Mouse (Mus musculus) MEL (cell line): Measurements from ENCODE around the gene Sh3rf3. TPM values are rescaled to one million over a fixed set of nuclear protein-coding genes. Genes with fewer than 3 reads are reported as not detected.
"Not testable (repeated sequence)": the region's sequence is repeated elsewhere in the genome, so short reads cannot be mapped to it uniquely, and the experiment has no call there.

ENCODE experiments used
- DNase-seq: peaks from one replicate; pipeline ENCODE4 v3.0.0; 2011; ENCODE audit warnings: low read depth, low spot score
- H3K27ac ChIP-seq: 2 replicates; pipeline ENCODE4 v1.5.1; 2012; ENCODE audit warnings: low read depth, mild to moderate bottlenecking, control low read depth, low read length, moderate library complexity; ENCODE audit not compliant: control insufficient read depth
- H3K27me3 ChIP-seq, 2 experiments: fragments of 150-350 bp in 1 of 2; sonication (generic) in 1 of 2; 2 replicates each; pipeline ENCODE4 v1.6.1; 2012; ENCODE audit warnings: low read length in 2 of 2, mild to moderate bottlenecking in 2 of 2, improper control_type of control experiment in 1 of 2, moderate library complexity in 1 of 2; ENCODE audit not compliant: insufficient read depth in 2 of 2, control insufficient read depth in 1 of 2
- H3K36me3 ChIP-seq, 2 experiments: 2 replicates each; pipeline ENCODE4 v1.6.1; 2012 to 2014; ENCODE audit warnings: low read length in 2 of 2, improper control_type of control experiment in 1 of 2, inconsistent platforms in 1 of 2, mild to moderate bottlenecking in 1 of 2; ENCODE audit not compliant: insufficient read depth in 2 of 2, control insufficient read depth in 1 of 2
- H3K4me1 ChIP-seq, 2 experiments: fragments of 150-350 bp in 1 of 2; sonication (generic) in 1 of 2; 2 replicates each; pipeline ENCODE4 v1.6.1; 2012; ENCODE audit warnings: low read length in 2 of 2, improper control_type of control experiment in 1 of 2, mild to moderate bottlenecking in 1 of 2; ENCODE audit not compliant: insufficient read depth in 2 of 2, control insufficient read depth in 1 of 2
- H3K4me3 ChIP-seq, 2 experiments: fragments of 150-350 bp in 1 of 2; sonication (generic) in 1 of 2; 2 replicates each; pipeline ENCODE4 v1.5.1; 2012; ENCODE audit warnings: low read depth in 2 of 2, low read length in 2 of 2, mild to moderate bottlenecking in 2 of 2, moderate library complexity in 2 of 2, control low read depth in 1 of 2, improper control_type of control experiment in 1 of 2; ENCODE audit not compliant: control insufficient read depth in 1 of 2, insufficient read depth in 1 of 2
- H3K79me2 ChIP-seq: 2 replicates; pipeline ENCODE4 v1.6.1; 2012; ENCODE audit warnings: mild to moderate bottlenecking, low read length, moderate library complexity; ENCODE audit not compliant: control insufficient read depth, poor library complexity, insufficient read depth
- H3K9ac ChIP-seq: 2 replicates; pipeline ENCODE4 v1.6.1; 2012; ENCODE audit warnings: low read depth, mild to moderate bottlenecking, control low read depth, low read length, moderate library complexity; ENCODE audit not compliant: control insufficient read depth, poor library complexity, severe bottlenecking
- H3K9me3 ChIP-seq: fragments of 150-350 bp; sonication (generic); replicated peaks from 2 replicates; pipeline ENCODE4 v1.6.1; 2012; ENCODE audit warnings: mild to moderate bottlenecking, low read length, improper control_type of control experiment, moderate library complexity; ENCODE audit not compliant: insufficient read depth
- BHLHE40 ChIP-seq: IDR thresholded peaks from 2 replicates; pipeline ENCODE4 v1.6.1; 2012; ENCODE audit warnings: low read depth, mild to moderate bottlenecking, inconsistent platforms, low read length, improper control_type of control experiment, borderline replicate concordance
- CHD1 ChIP-seq: IDR thresholded peaks from 2 replicates; pipeline ENCODE4 v1.6.1; 2012; ENCODE audit warnings: low read depth, mild to moderate bottlenecking, inconsistent platforms, low read length, improper control_type of control experiment
- CHD2 ChIP-seq: IDR thresholded peaks from 2 replicates; pipeline ENCODE4 v1.6.1; 2011; ENCODE audit warnings: low read length, improper control_type of control experiment
- EP300 ChIP-seq, 2 experiments: IDR thresholded peaks; 2 replicates each; pipeline ENCODE4 v1.6.1; 2011; ENCODE audit warnings: improper control_type of control experiment in 2 of 2, low read length in 2 of 2, low read depth in 1 of 2, mild to moderate bottlenecking in 1 of 2
- ETS1 ChIP-seq: IDR thresholded peaks from 2 replicates; pipeline ENCODE4 v1.6.1; 2012; ENCODE audit warnings: low read depth, mild to moderate bottlenecking, inconsistent platforms, low read length, improper control_type of control experiment, moderate library complexity
- JUND ChIP-seq: IDR thresholded peaks from 2 replicates; pipeline ENCODE4 v1.6.1; 2011; ENCODE audit warnings: low read depth, mild to moderate bottlenecking, improper control_type of control experiment, low read length
- POLR2A ChIP-seq, 2 experiments: IDR thresholded peaks; 2 replicates each; pipeline ENCODE4 v1.6.1; 2011 to 2012; ENCODE audit warnings: low read length in 2 of 2, mild to moderate bottlenecking in 2 of 2, control low read depth in 1 of 2, improper control_type of control experiment in 1 of 2, low read depth in 1 of 2, moderate library complexity in 1 of 2; ENCODE audit not compliant: control insufficient read depth in 1 of 2, insufficient read depth in 1 of 2, poor library complexity in 1 of 2
- POLR2AphosphoS5 ChIP-seq: IDR thresholded peaks from 2 replicates; pipeline ENCODE4 v1.6.1; 2012; ENCODE audit warnings: low read depth, borderline replicate concordance, mild to moderate bottlenecking, inconsistent platforms, low read length, moderate library complexity, mixed read lengths
- RCOR1 ChIP-seq: IDR thresholded peaks from 2 replicates; pipeline ENCODE4 v1.6.1; 2012; ENCODE audit warnings: low read depth, mild to moderate bottlenecking, inconsistent platforms, low read length, improper control_type of control experiment
- SMC3 ChIP-seq: IDR thresholded peaks from 2 replicates; pipeline ENCODE4 v1.6.1; 2011; ENCODE audit warnings: low read depth, low read length, improper control_type of control experiment
- TCF12 ChIP-seq: IDR thresholded peaks from 2 replicates; pipeline ENCODE4 v1.6.1; 2014; ENCODE audit warnings: low read depth, mild to moderate bottlenecking, inconsistent platforms, low read length, improper control_type of control experiment, moderate library complexity
- UBTF ChIP-seq: IDR thresholded peaks from 2 replicates; pipeline ENCODE4 v1.6.1; 2012; ENCODE audit warnings: low read depth, mild to moderate bottlenecking, inconsistent platforms, low read length, improper control_type of control experiment, moderate library complexity, borderline replicate concordance; ENCODE audit not compliant: insufficient read depth
- USF1 ChIP-seq: IDR thresholded peaks from 2 replicates; pipeline ENCODE4 v1.6.1; 2014; ENCODE audit warnings: low read depth, mild to moderate bottlenecking, inconsistent platforms, low read length, improper control_type of control experiment, moderate library complexity
- ZMIZ1 ChIP-seq: IDR thresholded peaks from 2 replicates; pipeline ENCODE4 v1.6.1; 2012; ENCODE audit warnings: low read depth, mild to moderate bottlenecking, inconsistent platforms, low read length, improper control_type of control experiment, moderate library complexity
- ZNF384 ChIP-seq: IDR thresholded peaks from 2 replicates; pipeline ENCODE4 v1.6.1; 2012; ENCODE audit warnings: low read depth, mild to moderate bottlenecking, inconsistent platforms, low read length, improper control_type of control experiment
- polyA plus RNA-seq, 2 experiments: library from polyadenylated mRNA; stranded (reverse) in 1 of 2; unstranded in 1 of 2; fragments of >175 nt in 1 of 2; fragments of >200 nt in 1 of 2; gene quantifications; 2 replicates each; pipeline versions ENCODE4 v1.2.1 to v1.2.4; 2012; ENCODE audit warnings: low replicate concordance in 2 of 2, low read depth in 1 of 2; ENCODE audit not compliant: insufficient read length in 2 of 2, insufficient read depth in 1 of 2, missing spikeins in 1 of 2
- total RNA-seq: library from RNA; depleted of rRNA; stranded (reverse); fragments of 300-350 nt; gene quantifications from 2 replicates; pipeline ENCODE4 v1.2.3, GENCODE M21; 2012

Sh3rf3 gene
- total and polyA plus RNA-seq, 3 experiments, result not detected

GRCm38 (mm10) chr10:59091556-59091955 is 278.4 kb downstream of the Sh3rf3 start:
- DNase-seq, result no peak
- Histone ChIP-seq H3K9ac (no peak overlapping the region), H3K27ac (no peak overlapping the region), H3K36me3 (no peaks in the 10 kb centered on the region), H3K9me3 (no peaks in the 10 kb centered on the region), H3K4me3 (no peak overlapping the region), H3K79me2 (no peaks in the 10 kb centered on the region), H3K27me3 (no peaks in the 10 kb centered on the region), H3K4me1 (no peaks in the 10 kb centered on the region)
- TF ChIP-seq EP300 (IDR thresholded peaks at IDR 0.05; ENCODE audit: low read depth in 1 of 2, low read length in 2 of 2) (no peak), USF1 (no peak), ZNF384 (no peak), POLR2AphosphoS5 (no peak), BHLHE40 (no peak), CHD1 (no peak), SMC3 (no peak), ETS1 (no peak), UBTF (no peak), POLR2A (IDR thresholded peaks at IDR 0.05; ENCODE audit: control insufficient read depth in 1 of 2, insufficient read depth in 1 of 2, low read depth in 1 of 2, low read length in 2 of 2, poor library complexity in 1 of 2) (no peak), JUND (no peak), TCF12 (no peak), RCOR1 (no peak), ZMIZ1 (no peak)

GRCm38 (mm10) chr10:59091988-59092387 is 278.8 kb downstream of the Sh3rf3 start:
- no peaks in the 10 kb centered on the region for H3K79me2 ChIP-seq
- no peak overlapping the region for H3K4me3 ChIP-seq
- H3K9me3 ChIP-seq, result no peaks in the 10 kb centered on the region
- no peaks in the 10 kb centered on the region for H3K27me3 ChIP-seq
- no peaks in the 10 kb centered on the region for H3K36me3 ChIP-seq
- H3K4me1 ChIP-seq, result no peaks in the 10 kb centered on the region
- no peak overlapping the region for H3K9ac ChIP-seq
- DNase-seq, result no peak
- no peak for TF ChIP-seq SMC3
- no peak for TF ChIP-seq CHD1
- TF ChIP-seq CHD2, result no peak
- TF ChIP-seq UBTF, result no peak
- TF ChIP-seq, all 39 proteins: peak for 0
- no peak overlapping the region for H3K27ac ChIP-seq

- H3K9ac ChIP-seq, H3K4me3 ChIP-seq: not testable (repeated sequence)
Measured at GRCm38 (mm10) chr10:59103076-59103475, 289.9 kb downstream of the Sh3rf3 start.

More at GRCm38 (mm10) chr10:59103076-59103475, 289.9 kb downstream of the Sh3rf3 start:
- H3K36me3 ChIP-seq, H3K79me2 ChIP-seq, H3K9me3 ChIP-seq, H3K27me3 ChIP-seq, H3K27ac ChIP-seq, H3K4me1 ChIP-seq, DNase-seq: not testable (repeated sequence)
